Mouse (Mus musculus) frontal cortex, adult (tissue): Measurements from ENCODE around the gene Cc2d1a.

Experiments used
- ATAC-seq: cut with Nextera tagmentation; 2 replicates; pipeline ENCODE4 v1.9.2; 2017; ENCODE audit warnings: mild to moderate bottlenecking, moderate library complexity, mixed read lengths; ENCODE audit not compliant: low TSS enrichment

The Cc2d1a gene

GRCm38 (mm10) chr8:84147769-84148530 is at the start of gene Cc2d1a, which contains the start of gene 4930432K21Rik:
TSS of gene Cc2d1a (minus strand) at chr8:84147936.
TSS of gene 4930432K21Rik (plus strand) at chr8:84148025.
- peak; percentile 98 for ATAC-seq

- peak; percentile 9; the same call in 1 of the 2 replicates for ATAC-seq
Observed at GRCm38 (mm10) chr8:84197141-84197921, 49.6 kb upstream of the Cc2d1a start.

DNA sequence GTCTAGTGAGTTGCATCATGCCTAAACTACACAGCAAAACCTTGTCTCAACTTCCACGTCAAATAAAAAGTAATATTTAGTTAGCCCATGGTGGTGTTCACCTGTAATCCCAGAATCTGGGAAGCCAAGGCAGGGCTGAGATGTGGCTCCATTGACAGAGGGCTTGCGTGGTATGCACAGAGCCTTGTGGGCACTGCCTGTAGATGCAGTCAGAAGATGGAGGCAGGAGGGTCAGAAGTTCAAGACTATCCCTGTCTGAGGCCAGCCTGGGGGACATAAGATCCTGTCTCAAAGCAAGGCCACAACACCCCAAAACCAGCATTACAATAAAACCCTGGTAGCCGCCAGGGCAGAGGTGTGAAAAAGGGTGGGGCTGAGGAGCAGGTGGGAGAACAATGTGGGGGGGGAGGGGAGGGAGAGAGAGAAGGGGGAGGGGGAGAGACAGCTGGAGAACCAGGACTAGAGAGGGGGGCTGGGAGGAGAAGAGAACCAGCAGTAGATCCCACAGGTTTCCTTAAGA is 46.5 kb upstream of the Cc2d1a start:
- ATAC-seq = no peak

DNA sequence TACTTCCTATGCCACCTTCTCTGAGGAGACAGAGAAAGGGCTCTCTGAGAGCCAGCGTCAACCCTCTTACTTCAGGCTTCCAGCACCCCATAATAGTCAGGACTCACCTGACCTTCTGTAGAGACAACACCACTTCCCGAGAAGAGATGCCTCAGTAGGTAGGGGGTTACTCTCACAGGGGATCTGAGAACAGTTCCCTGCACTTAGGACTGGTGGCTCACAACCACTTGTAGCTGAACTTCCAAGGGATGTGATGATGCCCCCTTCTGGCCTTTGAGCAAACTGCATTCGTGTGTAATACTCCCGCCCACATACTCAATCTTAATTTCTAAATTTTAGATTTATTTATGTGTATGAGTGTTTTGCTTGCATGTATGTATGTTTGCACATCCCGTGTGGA is 45.8 kb upstream of the Cc2d1a start:
- no peak for ATAC-seq

- ATAC-seq = no peak
Observed at GRCm38 (mm10) chr8:84193161-84193560, 45.4 kb upstream of the Cc2d1a start.

DNA sequence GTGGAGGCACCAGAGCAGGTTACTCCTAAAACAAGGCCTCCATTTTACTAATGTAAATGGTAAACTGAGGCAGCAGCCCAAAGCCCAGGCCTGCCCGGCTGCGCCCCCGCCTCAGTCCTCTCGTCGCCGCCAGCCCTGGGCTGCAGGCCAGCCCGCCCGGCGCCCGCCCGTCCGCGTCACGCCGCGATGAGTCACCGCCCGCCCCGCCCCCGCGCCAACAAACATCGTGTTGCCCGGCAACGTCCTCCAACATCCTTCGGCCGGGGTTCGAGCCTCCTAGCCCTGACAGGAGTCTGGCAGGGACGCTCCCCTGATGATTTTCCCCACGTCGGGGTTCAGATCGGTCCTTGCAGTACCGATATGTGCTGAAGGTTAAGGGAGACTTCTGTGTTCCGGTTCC is 44.8 kb upstream of the Cc2d1a start:
- peak; percentile 39; the same call in 1 of the 2 replicates for ATAC-seq

DNA sequence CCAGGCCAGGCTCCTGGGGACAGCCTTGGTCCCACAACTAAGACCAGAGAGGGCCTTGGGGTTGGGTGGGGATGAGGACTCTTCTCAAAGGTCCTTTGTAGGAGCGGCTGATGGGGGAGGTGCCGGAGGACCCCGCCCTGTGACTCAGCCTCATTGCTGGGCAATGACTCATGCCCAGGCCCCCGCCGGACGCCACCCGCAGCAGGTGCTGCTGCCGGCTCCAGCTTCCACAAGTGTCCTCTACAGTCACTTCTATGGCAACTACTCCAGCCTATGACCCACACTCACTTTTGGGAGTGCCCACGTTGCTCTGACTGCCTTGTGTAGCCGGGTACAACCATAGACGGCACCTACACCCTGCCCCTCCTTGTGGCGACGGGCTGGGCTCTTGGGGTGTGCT is 44.3 kb upstream of the Cc2d1a start:
- ATAC-seq = peak; percentile 55

DNA sequence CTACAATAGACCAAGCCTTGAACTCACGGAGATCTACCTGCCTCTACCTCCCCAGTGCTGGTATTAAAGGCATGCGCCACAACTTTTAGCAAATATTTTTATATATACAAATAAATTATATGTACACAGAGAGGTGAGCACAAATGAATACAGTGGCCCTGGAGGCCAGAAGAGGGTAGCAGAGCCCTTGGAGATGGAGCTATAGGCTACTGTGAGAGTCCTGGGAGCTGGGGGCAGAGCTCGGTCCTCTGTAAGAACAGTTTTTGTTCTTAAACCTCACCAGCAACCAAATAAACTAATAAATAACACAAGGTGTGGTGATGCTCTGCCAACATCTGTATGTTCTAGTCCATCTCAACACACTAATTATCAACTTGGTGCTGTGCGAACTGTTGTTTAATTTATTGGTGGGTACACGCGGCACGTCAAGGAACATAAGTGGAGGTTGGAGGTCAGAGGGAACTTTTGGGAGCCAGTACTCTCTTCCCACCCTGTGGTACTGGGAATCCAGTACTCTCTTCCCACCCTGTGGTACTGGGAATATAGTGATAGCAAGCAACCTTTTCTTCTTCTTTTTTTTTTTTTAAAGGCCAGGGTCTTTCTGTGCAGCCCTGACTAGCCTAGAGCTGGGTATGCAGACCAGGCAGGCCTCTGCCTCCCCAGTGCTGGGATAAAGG is 42.6 kb upstream of the Cc2d1a start:
- no peak for ATAC-seq

DNA sequence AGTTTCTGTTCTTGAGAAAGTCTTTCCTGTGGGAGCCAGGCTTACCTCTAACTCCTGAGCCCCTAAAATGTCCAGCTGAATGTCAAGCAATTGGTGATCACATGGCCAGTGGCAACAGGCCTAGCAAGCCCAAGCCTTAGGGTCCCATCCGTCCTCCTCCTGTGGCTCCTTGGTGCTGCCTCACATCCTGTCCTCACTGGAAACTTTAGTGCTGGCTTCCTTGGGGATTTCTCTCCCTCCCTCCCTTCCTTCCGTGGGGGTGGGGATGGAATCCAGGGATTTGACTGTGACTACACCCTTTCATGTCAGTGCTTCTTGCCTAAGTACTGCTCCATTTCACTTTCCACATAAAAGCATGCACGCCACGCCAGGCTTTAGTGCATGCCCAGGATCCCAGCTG is 41.9 kb upstream of the Cc2d1a start:
- no peak for ATAC-seq

DNA sequence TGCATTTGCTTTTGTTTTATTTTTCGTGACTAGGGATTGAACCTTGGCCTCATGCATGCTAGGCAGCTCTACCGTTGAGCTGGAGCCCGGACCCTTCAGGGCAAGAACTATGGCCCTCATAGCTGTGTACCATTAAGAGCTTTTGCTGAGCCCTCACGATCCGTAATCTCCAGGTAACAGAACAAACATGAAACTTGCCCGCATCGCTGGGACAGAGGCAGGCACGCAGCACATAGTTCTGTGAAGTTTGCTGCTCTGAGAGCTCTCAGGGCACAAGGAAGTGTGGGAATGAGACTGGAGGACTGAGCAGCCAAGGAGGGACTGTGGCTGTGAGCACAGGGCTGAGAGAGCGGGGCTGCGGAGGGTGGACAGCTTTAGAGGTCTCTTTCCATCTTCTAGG is 40.9 kb upstream of the Cc2d1a start:
- no peak for ATAC-seq

- ATAC-seq = peak; percentile 21; the same call in 1 of the 2 replicates
Observed at GRCm38 (mm10) chr8:84187065-84187755, 39.5 kb upstream of the Cc2d1a start.

DNA sequence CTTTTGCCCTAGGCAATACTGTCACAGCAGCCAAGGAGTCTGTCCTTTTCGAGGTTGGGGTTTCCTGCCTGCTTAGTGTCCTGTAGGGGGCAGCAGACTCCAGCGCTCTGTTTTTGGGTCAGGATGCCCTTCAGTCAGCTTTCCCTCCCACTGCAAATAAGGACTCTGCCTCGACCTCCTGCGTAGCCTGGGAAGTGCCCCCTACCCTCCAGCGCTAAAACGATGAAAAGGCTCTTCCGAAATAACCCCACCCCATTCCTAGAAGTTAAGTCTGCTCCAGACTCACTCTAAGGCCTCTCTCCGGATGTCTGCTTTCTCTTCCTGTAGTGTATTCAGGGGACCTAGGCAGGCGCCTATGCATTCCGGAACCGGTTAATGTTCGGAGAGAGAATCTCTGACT is 38.8 kb upstream of the Cc2d1a start:
- ATAC-seq = peak; percentile 80

- no peak for ATAC-seq
Observed at GRCm38 (mm10) chr8:84185117-84185516, 37.4 kb upstream of the Cc2d1a start, which contains the start of gene Nanos3. TSS of gene Nanos3 (minus strand) at chr8:84185217.

DNA sequence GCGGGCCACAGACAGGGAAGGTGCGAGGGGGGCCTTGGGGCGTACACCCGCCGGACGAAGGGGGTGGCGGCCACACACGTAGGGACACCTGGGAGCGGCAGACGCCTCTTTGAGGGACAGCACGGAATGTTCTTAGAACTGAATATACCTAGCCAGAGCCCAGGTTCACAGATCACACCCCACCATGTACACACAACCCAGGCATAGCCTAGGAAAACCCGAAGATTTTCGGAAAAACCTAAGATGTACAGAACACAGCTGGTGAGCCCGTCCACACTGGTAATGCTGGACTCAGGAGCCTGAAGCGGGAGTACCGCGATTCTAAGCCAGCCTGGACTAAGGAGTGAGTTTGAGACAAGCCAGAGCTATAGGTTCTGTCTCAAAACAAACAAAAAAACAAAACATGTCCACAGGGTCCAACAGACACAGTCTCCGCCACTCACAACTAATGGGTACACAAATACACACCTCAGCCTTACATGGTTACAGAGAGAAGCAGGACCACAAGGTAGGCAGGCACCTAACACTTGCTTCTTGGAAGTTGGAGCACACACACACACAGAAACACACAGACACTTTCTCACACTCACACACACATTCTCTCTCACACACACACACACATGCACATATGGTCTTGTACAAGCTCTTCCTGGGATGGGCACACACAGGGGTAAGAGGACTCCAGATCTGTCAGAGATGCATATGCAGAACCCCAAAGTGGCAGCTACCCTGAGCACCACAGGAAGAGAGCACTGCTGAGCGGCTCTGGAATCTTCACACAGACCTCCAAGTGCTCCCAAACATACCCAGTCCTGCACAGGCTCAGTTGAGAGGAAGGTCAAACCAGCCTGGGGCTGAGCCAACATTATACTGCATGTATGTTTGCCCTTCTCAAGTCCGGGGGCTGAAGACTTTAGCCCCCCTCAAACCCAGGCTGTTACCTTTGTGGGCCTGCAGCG is 36.6 kb upstream of the Cc2d1a start:
- 0 out of 2 replicates have a peak, but pooled peaks have one; percentile 2 for ATAC-seq

DNA sequence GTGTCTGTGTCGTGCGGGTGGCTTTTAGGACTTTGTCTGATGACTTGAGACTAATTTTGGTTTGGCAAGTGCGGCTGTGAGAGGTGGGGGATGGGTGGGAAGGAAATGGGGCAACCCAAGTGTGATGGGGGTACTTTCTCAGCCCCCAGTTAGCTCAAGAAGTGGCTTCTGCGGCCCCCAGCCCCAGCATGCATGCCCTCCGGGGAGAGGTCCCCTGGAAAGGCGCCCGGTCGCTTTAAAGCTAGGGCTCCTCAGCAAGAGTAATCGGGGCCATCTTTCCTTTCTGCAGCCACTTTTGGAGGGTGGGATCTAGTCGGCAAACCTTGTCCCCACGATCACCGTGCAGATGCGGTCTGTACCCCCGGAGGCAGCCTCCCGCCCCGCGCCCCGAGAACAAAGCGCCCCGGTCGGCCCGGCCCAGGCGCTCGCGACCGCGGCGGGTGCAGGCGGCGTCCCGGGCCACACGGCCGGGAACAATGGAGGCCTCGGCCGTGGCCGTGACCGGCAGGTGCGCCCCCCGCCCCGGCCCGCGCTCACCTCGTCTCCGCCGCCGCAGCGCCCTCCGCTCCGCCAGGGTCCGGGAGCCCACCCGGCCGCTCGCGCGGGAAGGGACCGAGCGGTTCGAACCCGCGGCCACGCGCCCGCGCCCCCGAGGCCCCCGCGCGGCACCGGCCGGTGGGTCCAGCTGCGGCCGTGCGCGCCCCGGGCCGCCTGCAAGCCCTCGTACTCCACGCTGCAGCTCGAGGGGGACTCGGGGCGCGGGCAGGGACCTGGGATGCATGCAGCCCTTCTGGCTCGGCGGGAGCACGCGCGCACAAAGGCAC is 35.7 kb upstream of the Cc2d1a start:
- 0 out of 2 replicates have a peak, but pooled peaks have one; percentile 6 for ATAC-seq

- no peak for ATAC-seq
Observed at GRCm38 (mm10) chr8:84182833-84183232, 35.1 kb upstream of the Cc2d1a start.

DNA sequence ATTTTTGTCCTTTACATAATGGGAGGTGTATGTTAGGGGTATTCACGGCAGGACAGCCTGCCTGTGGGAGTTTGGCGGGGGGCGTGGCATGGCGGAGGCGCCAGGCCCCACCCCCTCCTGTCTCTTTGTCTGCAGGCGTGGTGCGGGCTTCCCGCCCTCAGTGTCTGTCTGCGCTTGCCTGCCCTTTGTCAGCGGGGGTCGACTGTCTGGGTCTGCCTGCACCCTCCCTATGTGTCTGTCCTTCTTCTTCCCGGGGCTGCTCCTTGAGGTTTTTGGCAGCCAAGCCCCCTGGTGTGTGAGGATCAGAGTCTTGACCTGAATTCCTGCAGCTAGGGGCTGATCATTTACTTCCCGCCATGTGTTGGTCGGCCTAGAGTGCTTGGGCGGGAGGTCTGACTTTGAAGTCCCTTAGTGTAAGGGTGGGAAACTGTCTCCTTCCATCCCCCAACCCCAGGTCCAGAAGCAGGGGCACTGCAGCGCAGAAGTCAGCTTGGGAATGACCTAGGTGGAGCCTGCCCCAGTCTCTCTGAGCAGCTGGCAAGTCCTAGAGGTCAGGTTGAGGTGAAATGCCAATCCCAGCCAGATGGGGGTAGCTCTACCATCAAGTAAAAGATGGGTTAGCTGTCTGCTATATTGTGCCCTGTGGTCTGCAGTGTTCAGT is 32.9 kb upstream of the Cc2d1a start:
- no peak for ATAC-seq

- no peak for ATAC-seq
Observed at GRCm38 (mm10) chr8:84179946-84180345, 32.2 kb upstream of the Cc2d1a start.

GRCm38 (mm10) chr8:84178592-84178991 is 30.9 kb upstream of the Cc2d1a start:
- ATAC-seq = no peak
